Mouse (Mus musculus): ENCODE results near the gene Gfy. TPM values are rescaled to one million over a fixed set of nuclear protein-coding genes. Genes with fewer than 3 reads are reported as not detected.
A peak's percentile ranks its signal among the peaks of the same experiment; 100 is the strongest.
"Not testable (repeated sequence)": the region's sequence is repeated elsewhere in the genome, so short reads cannot be mapped to it uniquely, and the experiment has no call there.

Gene Gfy
- total RNA-seq, 2 experiments from 2014 or later: 0.26 to 0.40 TPM

- no peak for DNase-seq (ENCODE audit: low spot score in 2 of 2)
Observed at GRCm38 (mm10) chr7:45193871-45194785, 14.8 kb upstream of the Gfy start.

GRCm38 (mm10) chr7:45193406-45193805, 14.0 kb upstream of the Gfy start:
- no peak for DNase-seq (ENCODE audit: low spot score in 2 of 2)

- no peak for DNase-seq (ENCODE audit: low spot score in 2 of 2)
Observed at GRCm38 (mm10) chr7:45192585-45193310, 13.4 kb upstream of the Gfy start.

GRCm38 (mm10) chr7:45191803-45192363, 12.5 kb upstream of the Gfy start:
- no peak for DNase-seq (ENCODE audit: low spot score in 2 of 2)

GRCm38 (mm10) chr7:45191161-45191560, 11.8 kb upstream of the Gfy start:
- DNase-seq (ENCODE audit: low spot score in 2 of 2): no peak

GRCm38 (mm10) chr7:45190186-45190585, 10.8 kb upstream of the Gfy start:
- DNase-seq (ENCODE audit: low spot score in 2 of 2): no peak

- DNase-seq (ENCODE audit: low spot score in 2 of 2): peak; percentile 63 to 83
Observed at GRCm38 (mm10) chr7:45189600-45189999, 10.2 kb upstream of the Gfy start.

- no peak for DNase-seq (ENCODE audit: low spot score in 2 of 2)
Observed at GRCm38 (mm10) chr7:45185921-45186320, 6.6 kb upstream of the Gfy start.

GRCm38 (mm10) chr7:45183672-45184071, 4.3 kb upstream of the Gfy start:
- DNase-seq (ENCODE audit: low spot score in 2 of 2): no peak

GRCm38 (mm10) chr7:45182606-45183005, 3.2 kb upstream of the Gfy start:
- DNase-seq (ENCODE audit: low spot score in 2 of 2): no peak

- DNase-seq (ENCODE audit: low spot score in 2 of 2): peak; percentile 82 to 88
Observed at GRCm38 (mm10) chr7:45182199-45182601, 2.8 kb upstream of the Gfy start.

- no peak for DNase-seq (ENCODE audit: low spot score in 2 of 2)
Observed at GRCm38 (mm10) chr7:45181540-45181939, 2.2 kb upstream of the Gfy start.

- no peak for DNase-seq (ENCODE audit: low spot score in 2 of 2)
Observed at GRCm38 (mm10) chr7:45180896-45181477, 1.6 kb upstream of the Gfy start, which contains the start of gene Pth2. Pth2 (plus strand) TSS chr7:45180995.

- DNase-seq (ENCODE audit: low spot score in 2 of 2): no peak
Observed at GRCm38 (mm10) chr7:45178550-45178949, 819 bp downstream of the Gfy start.

GRCm38 (mm10) chr7:45176356-45176755, 3.0 kb downstream of the Gfy start:
- DNase-seq (ENCODE audit: low spot score in 2 of 2): no peak

GRCm38 (mm10) chr7:45175929-45176328, 3.4 kb downstream of the Gfy start:
- no peak for DNase-seq (ENCODE audit: low spot score in 2 of 2)

GRCm38 (mm10) chr7:45175398-45175797, 4.0 kb downstream of the Gfy start:
- DNase-seq (ENCODE audit: low spot score in 2 of 2): no peak

GRCm38 (mm10) chr7:45174567-45175280, 4.6 kb downstream of the Gfy start:
- DNase-seq (ENCODE audit: low spot score in 2 of 2): no peak

- DNase-seq (ENCODE audit: low spot score in 2 of 2): not testable (repeated sequence)
Observed at GRCm38 (mm10) chr7:45173772-45174171, 5.6 kb downstream of the Gfy start.

- no peak for DNase-seq (ENCODE audit: low spot score in 2 of 2)
Observed at GRCm38 (mm10) chr7:45172974-45173373, 6.4 kb downstream of the Gfy start.

GRCm38 (mm10) chr7:45169495-45169894, 9.9 kb downstream of the Gfy start:
- DNase-seq (ENCODE audit: low spot score in 2 of 2): peak in 1 of 2 experiments; percentile 48
